Mouse (Mus musculus): Measurements from ENCODE around the gene Osbpl3.
A peak's percentile ranks its signal among the peaks of the same experiment; 100 is the strongest.

Osbpl3 gene

DNA sequence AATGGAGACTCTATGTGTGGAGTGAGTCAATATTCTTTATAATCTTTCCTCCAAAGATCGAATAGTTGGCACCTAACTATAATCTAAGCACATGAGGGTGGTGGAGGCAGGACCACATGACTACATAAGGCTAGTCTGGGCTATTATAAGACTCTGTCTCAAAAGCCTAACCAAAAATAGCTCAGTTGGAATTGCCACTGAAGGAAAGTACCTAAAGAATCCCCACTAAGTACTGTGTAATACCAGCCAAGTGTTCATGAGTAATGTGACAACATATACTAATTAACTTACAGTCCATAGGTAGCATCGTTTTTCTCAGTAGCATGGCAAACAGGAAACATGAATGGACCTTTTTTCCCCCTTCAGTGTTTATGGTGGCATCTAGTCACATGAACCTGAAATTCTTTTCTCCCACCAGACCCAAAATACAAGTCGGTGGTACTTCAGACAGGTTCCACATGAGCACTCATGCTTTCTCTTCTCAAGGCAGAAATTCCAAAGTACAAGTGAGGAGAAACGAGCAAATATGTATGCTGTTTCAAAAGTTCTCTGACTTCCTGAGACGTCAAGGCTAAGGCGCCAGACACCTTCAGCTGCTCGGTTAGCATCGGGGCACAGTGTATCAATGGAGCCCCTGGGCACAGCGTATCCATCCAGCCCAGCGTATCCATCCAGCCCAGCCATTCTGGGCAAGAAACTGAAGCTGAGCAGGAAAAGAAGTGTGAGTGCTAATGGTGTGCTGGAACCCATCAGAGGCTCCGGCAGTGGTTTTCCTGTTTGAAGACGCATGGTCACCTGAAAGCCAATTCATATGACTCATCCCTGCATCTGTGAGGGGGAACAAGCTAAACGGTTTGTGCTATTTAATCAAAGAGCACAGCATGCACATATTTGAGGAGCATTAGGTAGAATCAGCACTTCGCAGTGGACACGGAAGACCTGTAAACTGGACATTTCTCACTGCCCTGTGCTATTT lies 120.9 kb downstream of the Osbpl3 start:
- DNase-seq (ENCODE audit: low spot score in 2 of 2): no peak

DNA sequence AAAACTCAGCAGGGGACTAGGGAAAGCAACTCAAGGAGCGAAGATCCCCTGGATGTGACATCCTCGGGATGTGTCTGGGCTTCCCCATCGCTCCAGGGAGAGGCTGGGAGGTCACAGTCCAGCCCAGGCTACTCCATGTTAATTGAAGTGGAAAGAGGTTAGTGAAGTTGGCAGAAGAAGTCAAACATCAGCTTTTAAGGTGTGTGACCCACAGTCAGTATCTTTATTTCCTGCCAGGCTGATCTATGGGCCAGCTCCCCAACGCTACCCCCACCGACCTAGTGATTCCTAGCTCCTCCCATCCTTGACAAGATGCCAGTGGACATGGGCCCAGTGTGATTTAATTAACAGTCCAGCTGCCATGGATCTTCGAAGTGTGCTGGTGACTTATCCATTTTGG lies 122.7 kb downstream of the Osbpl3 start:
- DNase-seq (ENCODE audit: low spot score in 2 of 2): no peak

DNA sequence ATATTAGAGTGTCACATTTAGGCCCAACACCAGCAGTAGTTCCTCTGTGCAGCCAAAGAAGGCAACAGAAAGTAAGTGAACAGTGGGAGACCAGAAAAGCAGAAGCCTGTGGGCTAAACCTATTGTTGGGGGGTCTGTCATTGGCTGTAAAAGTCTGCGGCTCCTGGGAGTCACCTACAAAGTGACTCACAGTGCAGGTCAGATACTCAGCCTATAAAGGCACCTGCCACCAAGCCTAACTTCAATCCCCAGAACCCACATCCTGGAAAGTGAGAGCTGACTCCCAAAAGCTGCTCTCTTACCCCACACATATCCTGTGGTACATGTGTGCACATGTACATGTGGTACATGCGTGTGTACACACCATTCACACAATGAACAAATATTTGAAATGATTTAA lies 124.5 kb downstream of the Osbpl3 start:
- DNase-seq (ENCODE audit: low spot score in 2 of 2): no peak

DNA sequence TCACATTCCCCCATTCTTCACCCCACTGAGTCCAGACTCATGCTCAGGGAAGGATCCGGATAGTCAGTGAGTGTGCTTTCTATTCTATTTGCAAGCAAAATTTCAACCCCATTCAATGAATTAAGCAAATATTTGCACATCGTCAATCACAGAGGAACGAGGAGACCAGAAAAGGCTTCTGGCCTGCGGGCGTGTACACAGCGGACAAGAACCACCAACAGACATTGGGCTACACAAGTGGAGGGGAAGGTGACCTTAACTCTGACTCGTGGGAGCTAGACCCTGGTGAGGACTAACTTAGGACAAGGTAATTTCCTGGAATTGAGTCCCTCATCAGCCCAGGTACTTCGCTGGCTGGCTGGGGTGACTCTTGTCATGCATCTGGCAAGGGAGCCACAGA lies 126.6 kb downstream of the Osbpl3 start:
- no peak for DNase-seq (ENCODE audit: low spot score in 2 of 2)

GRCm38 (mm10) chr6:50328901-50329300 lies 127.1 kb downstream of the Osbpl3 start:
- DNase-seq (ENCODE audit: low spot score in 2 of 2): peak in 1 of 2 experiments; percentile 9

GRCm38 (mm10) chr6:50326192-50326591 lies 129.8 kb downstream of the Osbpl3 start:
- no peak for DNase-seq (ENCODE audit: low spot score in 2 of 2)

DNA sequence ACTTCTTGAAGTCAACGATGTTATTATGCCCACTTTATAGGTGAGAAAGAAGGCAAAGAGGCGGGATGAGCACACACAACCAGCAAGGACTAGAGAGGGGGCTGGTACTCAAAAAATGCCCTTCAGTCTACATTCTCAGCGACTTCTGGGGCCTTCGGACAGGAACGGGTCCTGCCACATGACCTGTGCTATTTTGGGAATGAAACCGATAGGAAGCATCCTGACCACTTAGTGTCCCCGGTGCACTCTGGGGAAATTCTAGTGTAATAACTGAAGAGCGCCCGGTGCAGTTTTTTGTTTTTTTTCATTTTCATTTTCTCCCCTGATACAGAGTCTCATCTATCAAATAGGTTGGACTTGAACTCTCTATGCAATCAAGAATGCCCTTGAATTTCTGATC lies 130.5 kb downstream of the Osbpl3 start:
- DNase-seq (ENCODE audit: low spot score in 2 of 2): no peak

GRCm38 (mm10) chr6:50322631-50323030 lies 133.4 kb downstream of the Osbpl3 start:
- no peak for DNase-seq (ENCODE audit: low spot score in 2 of 2)

GRCm38 (mm10) chr6:50321739-50322138 lies 134.3 kb downstream of the Osbpl3 start:
- DNase-seq (ENCODE audit: low spot score in 2 of 2): no peak

- no peak for DNase-seq (ENCODE audit: low spot score in 2 of 2)
Observed at GRCm38 (mm10) chr6:50318590-50319172, 137.3 kb downstream of the Osbpl3 start.

DNA sequence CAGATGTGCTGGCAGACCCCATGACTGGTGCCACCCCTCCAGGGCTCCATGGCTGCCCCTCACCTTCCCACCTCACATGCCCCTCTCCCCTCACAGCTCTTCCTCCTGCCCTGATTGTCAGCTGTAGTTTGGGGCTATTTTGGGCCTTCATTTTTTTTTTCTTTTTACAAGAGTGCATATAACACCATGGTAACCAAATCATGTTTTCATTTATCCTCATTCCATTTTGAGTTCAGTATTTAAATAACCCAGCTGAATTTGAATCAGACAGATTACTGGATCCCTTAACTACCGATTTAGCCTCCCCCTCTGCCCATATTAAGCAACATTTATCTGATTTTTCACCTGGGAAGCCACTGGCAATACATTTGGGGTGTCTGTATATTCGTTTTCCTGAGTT lies 137.9 kb downstream of the Osbpl3 start:
- DNase-seq (ENCODE audit: low spot score in 2 of 2): no peak

- no peak for DNase-seq (ENCODE audit: low spot score in 2 of 2)
Observed at GRCm38 (mm10) chr6:50316795-50317505, 139.1 kb downstream of the Osbpl3 start.

- no peak for DNase-seq (ENCODE audit: low spot score in 2 of 2)
Observed at GRCm38 (mm10) chr6:50314406-50315071, 141.5 kb downstream of the Osbpl3 start.

DNA sequence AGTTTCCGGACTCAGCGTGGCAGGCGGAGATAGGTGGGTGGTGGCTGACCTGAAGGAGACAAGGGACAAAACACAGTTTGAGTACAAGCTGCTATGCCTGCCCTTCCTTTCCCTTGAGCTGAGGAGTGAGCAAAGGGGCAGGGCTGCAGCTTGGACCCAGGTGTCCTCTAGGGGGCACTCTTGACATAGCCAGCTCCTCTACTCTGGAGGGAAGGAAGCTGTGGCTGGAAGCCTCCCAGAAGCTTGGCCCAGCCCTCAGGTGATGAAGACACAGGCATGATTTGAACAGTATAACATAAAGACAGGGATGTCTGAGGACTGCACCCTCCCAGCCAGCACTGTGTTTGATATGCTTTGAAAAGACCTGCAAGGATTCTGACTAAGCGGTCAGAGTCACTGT lies 143.4 kb downstream of the Osbpl3 start:
- peak; percentile 59 to 74 for DNase-seq (ENCODE audit: low spot score in 2 of 2)

- DNase-seq (ENCODE audit: low spot score in 2 of 2): peak in 1 of 2 experiments; percentile 31
Observed at GRCm38 (mm10) chr6:50309019-50309418, 147.0 kb downstream of the Osbpl3 start.

GRCm38 (mm10) chr6:50306625-50307024 lies 149.4 kb downstream of the Osbpl3 start:
- DNase-seq (ENCODE audit: low spot score in 2 of 2): no peak

DNA sequence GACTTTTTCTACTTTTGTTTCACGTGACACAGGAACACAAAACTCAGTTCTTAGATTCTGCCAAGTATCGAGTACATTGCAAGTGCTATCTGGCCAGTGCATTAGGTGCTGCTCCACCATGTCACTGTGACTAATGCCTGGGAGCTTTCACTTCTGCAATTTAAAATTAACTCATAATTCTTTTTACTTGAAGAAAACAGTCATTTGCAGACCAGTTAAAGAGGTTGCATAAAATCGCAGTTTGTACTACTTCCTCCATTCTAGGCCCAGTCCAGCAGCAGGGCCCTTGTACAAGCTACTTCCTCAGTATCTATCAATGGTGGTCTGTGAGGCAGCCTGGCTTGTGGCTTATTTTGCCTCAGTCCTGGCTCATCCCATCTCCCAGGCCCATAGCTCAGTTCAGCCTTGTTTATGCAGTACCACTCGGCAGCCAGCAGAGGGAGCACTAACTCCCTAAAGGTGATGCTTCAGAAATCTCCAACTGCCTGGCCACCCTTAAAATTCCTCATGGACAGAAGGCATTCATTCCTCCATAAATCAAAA lies 151.0 kb downstream of the Osbpl3 start:
- peak; percentile 62 to 74 for DNase-seq (ENCODE audit: low spot score in 2 of 2)

DNA sequence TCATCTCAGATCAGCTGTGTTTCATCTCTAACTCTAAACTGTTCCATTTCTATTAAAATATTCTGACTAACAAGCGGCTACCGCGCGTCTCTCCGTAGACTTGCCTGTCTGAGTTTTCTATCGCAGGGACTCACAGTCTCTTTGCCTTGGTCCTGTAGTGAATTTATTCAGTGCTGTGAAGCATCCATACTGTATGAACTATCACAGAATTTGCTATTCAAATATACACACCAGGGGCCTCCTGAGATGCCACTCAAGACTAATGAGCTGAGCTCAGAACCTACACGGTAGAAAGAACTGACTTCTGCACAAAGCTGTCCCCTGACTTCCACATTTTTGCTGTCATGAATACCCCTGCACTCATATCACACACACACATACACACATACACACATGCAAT lies 154.9 kb downstream of the Osbpl3 start:
- DNase-seq (ENCODE audit: low spot score in 2 of 2): no peak

DNA sequence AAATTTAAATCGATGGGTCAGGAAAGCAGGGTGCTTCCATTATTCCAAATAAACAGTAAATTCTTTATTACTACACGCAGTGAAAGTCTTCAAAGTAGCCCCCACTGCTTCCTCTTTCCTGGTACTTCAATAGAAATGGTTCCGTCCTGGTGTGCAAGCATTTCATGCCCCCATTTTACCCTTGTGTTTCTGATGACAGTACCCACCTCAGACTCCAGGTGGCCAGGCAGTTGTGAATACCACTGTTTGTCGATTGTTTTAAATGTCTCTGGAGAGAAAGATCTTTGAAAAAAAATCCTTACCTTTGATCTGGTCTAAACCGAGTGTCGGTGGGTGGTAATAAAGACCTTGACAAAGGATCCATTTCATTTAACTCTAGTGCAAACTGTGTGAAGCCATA lies 155.4 kb downstream of the Osbpl3 start:
- DNase-seq (ENCODE audit: low spot score in 2 of 2): no peak

GRCm38 (mm10) chr6:50299071-50299470 lies 156.9 kb downstream of the Osbpl3 start:
- no peak for DNase-seq (ENCODE audit: low spot score in 2 of 2)

DNA sequence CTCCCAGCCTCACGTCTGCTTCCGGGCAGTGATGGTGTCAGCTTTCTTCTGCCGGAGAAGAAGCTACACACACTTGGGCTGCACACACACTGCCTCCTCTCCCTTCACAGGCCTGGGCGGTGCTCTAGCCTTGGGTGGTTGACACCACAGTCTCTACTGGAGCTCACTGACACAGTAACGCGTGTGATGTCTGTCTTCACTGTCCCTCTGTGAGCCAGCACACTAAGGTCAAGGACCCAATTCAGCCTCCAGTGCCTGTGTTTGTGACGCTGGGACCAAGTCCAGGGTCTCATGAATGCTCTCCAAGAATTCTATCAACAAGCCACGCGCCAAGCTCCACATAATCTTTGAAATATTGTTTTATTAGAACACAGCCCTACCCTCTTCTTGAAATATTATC lies 158.3 kb downstream of the Osbpl3 start:
- no peak for DNase-seq (ENCODE audit: low spot score in 2 of 2)

DNA sequence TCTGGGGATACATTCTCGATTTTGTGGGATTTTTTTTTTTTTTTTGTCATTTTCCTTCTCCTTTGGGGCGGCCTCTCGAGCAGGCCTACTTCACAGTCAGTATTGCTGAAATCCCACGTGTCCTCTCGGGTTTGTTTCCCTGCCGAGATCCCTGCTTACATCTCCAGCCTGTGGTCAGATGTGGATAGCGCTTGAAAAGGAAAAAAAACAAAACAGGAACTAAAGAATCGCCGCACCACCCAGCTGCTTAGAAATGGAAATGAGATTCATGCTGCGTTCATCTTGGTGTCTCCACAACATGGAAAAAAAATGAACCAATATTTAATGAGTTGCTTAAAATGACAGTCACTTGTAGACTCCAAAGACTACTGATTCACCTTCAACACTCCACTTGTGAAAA lies 160.9 kb downstream of the Osbpl3 start:
- DNase-seq (ENCODE audit: low spot score in 2 of 2): no peak
